Mouse (Mus musculus): ENCODE data around the gene Tmem238.

Gene Tmem238

DNA sequence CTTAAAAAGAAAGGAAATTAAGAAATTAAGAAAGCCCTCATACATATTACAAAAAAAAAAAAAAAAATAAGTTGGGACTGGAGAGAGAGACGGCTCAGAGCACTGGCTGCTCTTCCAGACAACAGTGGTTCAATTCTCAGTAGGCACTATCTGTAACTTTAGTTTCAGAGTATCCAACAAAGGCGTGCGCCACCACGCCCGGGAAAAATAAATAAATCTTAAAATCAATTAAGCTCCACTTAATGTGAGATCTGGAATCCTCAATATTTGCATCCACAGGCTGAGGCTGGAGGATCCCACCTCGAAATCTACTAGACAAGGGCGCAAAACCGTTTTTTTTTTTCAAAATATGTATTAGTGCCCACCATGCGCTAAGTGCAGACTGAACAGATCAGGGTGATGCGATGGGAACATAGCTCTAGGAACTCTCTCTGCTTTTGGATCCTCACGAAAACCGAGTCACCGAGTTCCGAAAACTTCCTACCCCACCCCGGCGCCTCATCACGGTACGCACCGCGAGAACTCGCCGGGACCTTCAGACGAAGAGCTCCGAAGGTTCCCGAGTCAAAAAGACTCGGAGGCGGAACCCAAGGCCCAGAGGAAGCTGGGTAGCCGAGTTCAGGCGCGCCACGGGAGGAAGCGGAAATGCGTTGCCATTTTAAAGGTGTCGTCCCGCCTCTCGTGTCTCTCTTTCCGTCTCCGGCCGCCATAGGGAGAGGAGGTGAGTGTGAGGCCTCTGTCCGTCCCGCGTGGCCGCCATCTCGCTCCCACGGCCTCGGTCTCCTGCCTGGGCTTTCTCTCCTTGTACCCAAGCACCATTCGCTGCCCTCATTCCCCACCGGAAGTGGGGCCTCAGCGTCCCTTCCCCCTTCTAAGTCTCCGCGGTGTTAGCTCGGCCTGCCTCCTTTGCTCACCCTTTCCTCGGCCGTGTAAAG is 3.1 kb upstream of the Tmem238 start, which contains the start of gene Rpl28:
Rpl28 (plus strand) TSS at position 597 of the 935 bp plus-strand sequence.
- peak; percentile 92 for DNase-seq (ENCODE audit: low spot score)

DNA sequence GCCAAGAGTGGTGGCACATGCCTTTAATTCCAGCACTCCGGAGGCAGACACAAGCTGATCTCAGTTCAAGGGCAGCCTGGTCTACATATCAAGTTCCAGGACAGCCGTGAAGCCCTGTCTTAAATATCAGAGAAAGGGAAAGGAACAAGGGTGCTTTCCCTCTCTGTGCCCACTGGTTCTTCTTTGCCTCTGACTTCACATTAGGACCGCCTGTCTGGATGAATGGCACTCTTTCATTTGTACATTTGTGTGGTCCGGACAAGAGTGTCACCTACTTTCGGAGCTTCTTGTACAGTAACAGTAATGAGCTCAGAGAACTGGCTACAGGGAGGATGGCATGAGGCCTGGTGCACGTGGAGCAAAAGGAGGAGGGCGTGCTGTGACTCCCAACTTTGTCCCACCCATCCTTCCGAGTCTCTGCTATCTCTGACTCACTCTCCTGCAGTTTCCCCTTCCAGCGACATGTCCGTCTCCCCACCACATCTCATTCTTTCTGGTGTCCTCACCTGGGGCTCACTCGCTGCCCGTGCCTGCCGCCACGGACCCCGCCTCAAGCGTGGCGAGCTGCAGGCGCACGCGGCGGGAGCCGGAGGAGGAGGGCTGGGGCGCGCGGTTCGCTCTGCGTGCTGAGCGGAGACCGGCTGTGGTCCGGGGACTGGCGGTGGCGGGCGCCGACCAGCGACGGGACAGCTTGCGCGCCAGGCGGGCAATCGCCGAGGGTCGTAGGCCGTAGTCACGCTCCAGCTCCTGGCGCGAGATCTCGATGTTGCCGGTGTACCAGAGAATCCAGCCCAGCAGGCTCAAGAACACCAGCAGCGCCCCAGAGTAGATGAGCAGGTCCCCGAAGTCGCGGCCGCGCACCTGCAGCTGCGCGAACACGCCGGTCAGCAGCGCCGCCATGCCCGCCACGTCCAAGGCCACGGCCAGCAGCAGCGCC is 689 bp downstream of the Tmem238 start:
- no peak for DNase-seq (ENCODE audit: low spot score)

GRCm38 (mm10) chr7:4783667-4784268 is 5.7 kb downstream of the Tmem238 start:
- no peak for DNase-seq (ENCODE audit: low spot score)

GRCm38 (mm10) chr7:4782759-4783158 is 6.7 kb downstream of the Tmem238 start, which contains the start of the genes Il11 and Tmem190:
TSS of gene Il11 (minus strand) at chr7:4782859.
TSS of gene Tmem190 (plus strand) at chr7:4782937.
- no peak for DNase-seq (ENCODE audit: low spot score)

GRCm38 (mm10) chr7:4782130-4782529 is 7.3 kb downstream of the Tmem238 start:
- no peak for DNase-seq (ENCODE audit: low spot score)

GRCm38 (mm10) chr7:4779921-4780320 is 9.5 kb downstream of the Tmem238 start:
- DNase-seq (ENCODE audit: low spot score): no peak

GRCm38 (mm10) chr7:4777851-4778637 is 11.4 kb downstream of the Tmem238 start:
- no peak for DNase-seq (ENCODE audit: low spot score)

GRCm38 (mm10) chr7:4776861-4777830 is 12.3 kb downstream of the Tmem238 start:
- no peak for DNase-seq (ENCODE audit: low spot score)

GRCm38 (mm10) chr7:4776131-4776530 is 13.3 kb downstream of the Tmem238 start:
- DNase-seq (ENCODE audit: low spot score): no peak

- no peak for DNase-seq (ENCODE audit: low spot score)
Measured at GRCm38 (mm10) chr7:4771202-4771601, 18.3 kb downstream of the Tmem238 start, which contains the start of gene Fam71e2. TSS of gene Fam71e2 (minus strand) at chr7:4771302.

DNA sequence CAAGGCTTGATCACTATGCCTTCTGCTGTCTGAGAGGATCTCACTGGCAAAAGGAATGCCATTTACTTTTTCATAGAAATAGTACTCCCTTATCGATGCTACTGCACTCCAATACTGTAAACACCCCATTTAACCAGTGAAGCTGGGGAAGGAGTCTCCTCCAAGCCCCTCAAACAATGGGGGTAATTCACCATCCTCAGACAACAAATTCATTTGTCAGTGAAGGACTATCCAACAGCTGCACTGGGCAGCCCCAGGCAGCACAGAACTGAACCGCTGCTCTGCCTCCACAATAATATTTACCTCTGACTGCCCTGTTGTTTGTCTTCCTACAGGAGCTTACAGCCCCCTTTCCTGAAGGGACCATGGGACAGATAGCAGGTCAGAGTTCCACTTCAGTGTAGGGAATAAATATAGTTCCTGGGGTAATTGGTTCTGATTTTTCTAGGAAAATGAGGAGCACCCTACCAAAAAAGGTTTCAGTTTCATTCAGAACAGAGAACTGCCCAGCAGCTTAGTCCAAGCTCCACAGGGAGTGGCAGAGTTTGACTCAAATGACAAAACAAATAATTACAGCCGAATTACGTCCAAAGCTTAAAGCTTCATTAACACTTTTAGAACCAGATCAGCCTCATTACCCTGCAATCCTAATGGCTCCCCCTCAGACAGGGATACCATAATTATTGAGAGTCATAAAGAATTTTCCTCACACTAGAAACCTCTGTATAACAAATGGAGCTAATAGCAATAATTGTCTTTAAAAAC is 24.3 kb downstream of the Tmem238 start:
- DNase-seq (ENCODE audit: low spot score): no peak

- DNase-seq (ENCODE audit: low spot score): no peak
Measured at GRCm38 (mm10) chr7:4759670-4760069, 29.8 kb downstream of the Tmem238 start.

DNA sequence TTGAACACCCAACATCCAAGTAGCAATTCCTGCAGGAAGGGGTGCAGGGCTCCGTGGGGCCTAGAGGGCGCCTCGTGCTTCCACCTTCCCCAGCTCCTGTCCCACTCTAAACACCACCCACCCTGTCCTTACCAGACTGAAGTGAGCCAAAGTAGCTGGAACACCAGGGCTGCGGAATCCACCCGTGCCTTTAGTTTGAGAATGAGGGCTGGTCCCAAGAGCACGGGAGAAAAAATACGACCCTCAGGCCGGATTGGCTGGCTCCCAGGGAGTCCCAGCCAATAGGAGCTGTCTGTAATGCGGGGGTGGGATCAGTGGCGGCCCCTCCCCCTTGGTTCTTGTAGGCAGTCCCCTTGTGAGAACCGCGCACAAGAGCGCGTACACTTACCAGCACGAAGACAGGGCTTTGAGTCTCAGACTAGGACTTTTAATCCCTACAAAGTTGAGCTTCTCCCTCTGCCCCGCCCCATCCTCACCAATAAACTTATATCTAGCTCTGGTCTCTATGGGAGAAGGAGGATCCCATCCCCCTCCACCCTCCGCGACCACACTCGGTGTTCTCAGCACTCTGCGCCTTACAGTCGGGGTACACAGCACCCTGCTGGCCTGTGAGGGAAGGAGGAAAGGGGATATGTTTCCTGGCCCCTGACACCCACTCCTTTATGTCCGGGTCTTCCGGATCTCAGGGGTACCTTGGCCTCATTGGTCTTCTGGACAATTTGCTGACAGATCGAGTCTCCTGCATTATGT is 36.5 kb downstream of the Tmem238 start, which contains the start of gene Cox6b2:
Cox6b2 (minus strand) TSS at position 274 of the 750 bp plus-strand sequence.
- peak; percentile 68 for DNase-seq (ENCODE audit: low spot score)

GRCm38 (mm10) chr7:4751971-4752820 is 37.3 kb downstream of the Tmem238 start:
- no peak for DNase-seq (ENCODE audit: low spot score)

DNA sequence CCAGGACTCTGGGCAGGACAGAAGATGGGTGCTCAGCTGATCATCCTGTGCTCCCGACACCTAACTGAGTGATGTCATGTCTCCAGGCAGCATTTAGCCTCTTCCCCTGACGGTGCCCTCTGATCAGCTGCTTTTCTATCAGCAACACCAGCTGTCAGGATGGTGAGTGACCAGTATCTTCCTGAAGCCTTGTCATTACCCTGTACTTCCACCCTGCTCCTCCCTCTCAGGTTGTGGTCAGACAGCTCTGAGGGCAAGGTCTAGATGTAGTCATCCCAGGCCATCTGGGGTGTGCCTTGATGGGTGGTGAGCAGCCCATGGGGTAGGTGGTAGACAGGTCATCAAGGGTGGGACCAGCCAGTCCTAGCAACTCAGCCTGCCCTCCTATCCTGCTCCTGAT is 40.3 kb downstream of the Tmem238 start:
- no peak for DNase-seq (ENCODE audit: low spot score)

GRCm38 (mm10) chr7:4748321-4748720 is 41.1 kb downstream of the Tmem238 start:
- no peak for DNase-seq (ENCODE audit: low spot score)

GRCm38 (mm10) chr7:4747156-4747899 is 42.1 kb downstream of the Tmem238 start:
- no peak for DNase-seq (ENCODE audit: low spot score)
